Mouse (Mus musculus) layer of hippocampus, adult 9-11 months (tissue): Measurements from ENCODE around the gene Tfrc.
A peak's percentile ranks its signal among the peaks of the same experiment; 100 is the strongest.
"Not testable (repeated sequence)": the region's sequence is repeated elsewhere in the genome, so short reads cannot be mapped to it uniquely, and the experiment has no call there.

Source experiments
- DNase-seq: peaks from one replicate; pipeline ENCODE4 v3.0.0; 2022

Gene Tfrc

DNA sequence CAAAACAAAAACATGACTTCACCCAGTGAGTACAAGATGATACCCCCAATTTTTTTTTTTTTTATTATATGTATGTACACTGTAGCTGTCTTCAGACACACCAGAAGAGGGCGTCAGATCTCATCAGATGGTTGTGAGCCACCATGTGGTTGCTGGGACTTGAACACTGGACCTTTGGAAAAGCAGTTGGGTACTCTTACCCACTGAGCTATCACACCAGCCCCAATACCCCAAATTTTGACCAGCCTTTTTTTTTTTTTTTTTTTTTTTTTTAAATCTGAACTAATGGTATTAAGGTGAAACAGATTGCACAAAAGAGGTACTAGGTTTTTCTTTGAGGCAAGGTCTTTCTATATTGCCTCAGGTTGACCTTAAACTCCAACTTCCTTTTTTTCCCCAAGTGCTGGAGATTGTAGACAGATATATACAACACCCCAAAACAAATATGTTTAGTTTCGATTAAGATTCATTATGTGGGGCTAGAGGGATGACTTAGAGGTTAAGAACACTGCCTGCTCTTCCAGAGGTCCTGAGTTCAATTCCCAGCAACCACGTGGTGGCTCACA, 4.6 kb downstream of the Tfrc start:
- DNase-seq = no peak

DNA sequence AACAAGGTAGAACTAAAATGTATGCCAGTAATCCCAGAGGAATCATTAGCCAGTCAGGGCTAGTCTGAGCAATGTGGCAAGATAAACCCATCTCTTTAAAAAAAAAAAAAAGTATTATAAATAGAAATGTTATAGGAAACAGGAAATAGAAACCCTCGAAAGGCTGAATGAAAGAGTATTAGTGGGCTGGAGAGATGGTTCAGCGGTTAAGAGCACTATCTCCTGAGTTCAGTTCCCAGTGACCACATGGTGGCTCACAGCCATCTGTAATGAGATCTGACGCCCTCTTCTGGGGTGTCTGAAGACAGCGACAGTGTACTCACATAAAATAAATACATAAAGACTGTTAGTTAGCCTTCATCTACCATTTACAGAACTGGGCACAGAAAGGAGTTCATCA, 5.3 kb downstream of the Tfrc start:
- no peak for DNase-seq

DNA sequence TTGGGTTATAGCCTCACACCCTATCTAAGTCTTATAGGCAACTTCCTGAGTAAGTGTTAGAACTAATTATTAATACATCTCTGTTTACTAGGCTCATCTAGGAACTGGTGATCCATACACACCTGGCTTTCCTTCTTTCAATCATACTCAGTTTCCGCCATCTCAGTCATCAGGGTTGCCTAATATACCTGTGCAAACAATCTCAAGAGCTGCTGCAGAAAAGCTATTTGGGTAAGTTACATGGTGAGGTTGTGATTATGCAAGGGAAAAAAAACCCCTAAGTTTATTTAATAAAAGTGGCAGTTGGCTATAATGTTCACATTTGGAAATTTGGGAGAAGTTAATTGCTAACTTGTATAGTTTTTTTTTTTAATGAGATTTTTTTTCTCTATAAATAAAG, 10.2 kb downstream of the Tfrc start:
- no peak for DNase-seq

GRCm38 (mm10) chr16:32628140-32628539, 19.4 kb downstream of the Tfrc start:
- DNase-seq = no peak

DNA sequence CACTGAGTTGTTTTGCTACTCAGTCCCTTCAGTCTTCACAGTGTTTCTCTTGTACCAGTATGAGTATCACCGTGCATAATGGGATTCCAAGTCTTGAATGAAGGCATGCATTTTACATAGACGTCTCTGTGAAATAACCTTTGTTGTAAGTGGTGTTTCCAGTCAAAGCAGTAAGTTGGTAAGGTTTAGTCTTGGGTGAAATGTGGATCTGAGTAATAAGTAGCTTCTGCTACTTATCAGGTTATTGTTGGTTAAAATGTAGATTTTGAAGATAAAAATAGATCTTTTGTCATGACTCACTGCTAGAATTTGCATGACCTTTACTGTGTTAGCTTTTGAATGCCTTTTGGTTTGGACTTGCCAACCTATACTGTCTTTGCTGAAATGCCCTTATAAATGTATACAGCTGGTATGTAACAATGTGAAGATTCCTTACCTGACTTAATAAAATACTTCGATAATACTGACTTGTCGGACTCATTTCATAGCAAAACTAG, 23.7 kb downstream of the Tfrc start:
- DNase-seq = no peak

DNA sequence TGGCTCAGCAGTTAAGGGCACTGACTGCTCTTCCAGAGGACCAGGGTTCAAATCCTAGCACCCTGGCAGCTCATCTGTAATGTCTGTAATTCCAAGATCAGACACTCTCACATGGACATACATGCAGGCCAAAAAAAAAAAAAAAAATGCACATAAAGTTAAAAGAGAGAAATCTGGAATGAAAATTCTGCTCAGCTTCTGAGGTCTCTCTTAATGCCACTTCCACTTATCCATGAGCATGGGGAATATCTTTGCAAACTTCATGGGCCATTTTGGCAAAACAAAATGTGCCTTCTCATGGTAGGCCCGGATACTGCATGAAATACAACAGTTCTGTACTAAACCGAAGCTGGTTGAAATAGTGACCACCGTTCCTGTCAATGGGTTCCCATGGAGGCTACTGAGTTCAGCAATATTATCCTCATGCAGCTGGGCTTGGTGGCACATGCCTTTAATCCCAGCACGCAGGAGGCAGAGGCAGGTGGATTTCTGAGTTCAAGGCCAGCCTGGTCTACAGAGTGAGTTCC, 24.8 kb downstream of the Tfrc start:
- no peak for DNase-seq

GRCm38 (mm10) chr16:32634183-32634582, 25.5 kb downstream of the Tfrc start:
- no peak for DNase-seq

GRCm38 (mm10) chr16:32635314-32635713, 26.6 kb downstream of the Tfrc start:
- no peak for DNase-seq

DNA sequence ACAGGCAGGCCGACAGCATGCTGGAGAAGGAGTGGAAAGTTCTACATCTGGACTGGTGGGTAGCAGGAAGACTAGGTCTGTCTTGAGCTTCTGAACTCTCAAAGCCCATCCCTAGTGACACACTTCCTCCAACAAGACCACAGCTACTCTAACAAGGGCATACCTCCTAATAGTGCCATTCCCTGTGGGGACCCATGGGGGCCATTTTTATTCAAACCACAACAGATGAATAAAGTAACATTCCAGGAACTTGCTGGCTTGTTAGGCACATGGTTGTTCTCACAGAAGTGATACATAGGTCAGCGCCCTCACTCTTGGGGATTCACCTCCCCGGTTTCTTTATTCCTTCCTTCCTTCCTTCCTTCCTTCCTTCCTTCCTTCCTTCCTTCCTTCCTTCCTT, 27.6 kb downstream of the Tfrc start:
- no peak for DNase-seq

DNA sequence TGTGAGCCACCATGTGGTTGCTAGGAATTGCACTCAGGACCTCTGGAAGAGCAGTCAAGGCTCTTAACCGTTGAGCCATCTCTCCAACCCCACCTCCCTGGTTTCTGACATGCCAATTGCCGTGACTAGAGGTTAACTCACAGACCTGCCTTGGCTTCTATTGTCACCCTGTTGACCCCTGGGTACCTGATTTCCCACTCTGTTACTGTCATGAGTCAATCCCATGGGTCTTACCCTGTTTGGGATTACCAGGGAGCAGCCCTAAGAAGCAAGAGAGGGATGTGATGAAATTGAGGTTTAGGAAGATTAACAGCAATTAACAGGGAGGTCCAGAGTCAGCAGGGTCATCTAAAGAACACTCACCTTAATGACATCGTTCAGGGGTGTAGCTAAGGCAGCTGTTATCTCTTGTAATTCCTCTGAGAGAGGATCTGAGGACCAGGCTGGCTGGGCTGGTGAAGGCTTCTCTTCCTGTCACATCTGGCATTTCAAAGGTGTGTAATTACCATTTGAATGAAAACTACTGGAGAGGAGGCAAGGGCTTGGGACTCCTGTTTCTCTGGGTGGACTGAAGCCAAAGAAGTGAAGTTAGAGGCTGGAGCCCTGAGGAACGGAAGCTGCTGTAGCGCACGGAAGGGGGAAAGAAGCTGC, 28.3 kb downstream of the Tfrc start:
- DNase-seq = no peak

- peak; percentile 79 for DNase-seq
Measured at GRCm38 (mm10) chr16:32638476-32638875, 29.8 kb downstream of the Tfrc start.

GRCm38 (mm10) chr16:32640096-32640495, 31.4 kb downstream of the Tfrc start:
- no peak for DNase-seq

DNA sequence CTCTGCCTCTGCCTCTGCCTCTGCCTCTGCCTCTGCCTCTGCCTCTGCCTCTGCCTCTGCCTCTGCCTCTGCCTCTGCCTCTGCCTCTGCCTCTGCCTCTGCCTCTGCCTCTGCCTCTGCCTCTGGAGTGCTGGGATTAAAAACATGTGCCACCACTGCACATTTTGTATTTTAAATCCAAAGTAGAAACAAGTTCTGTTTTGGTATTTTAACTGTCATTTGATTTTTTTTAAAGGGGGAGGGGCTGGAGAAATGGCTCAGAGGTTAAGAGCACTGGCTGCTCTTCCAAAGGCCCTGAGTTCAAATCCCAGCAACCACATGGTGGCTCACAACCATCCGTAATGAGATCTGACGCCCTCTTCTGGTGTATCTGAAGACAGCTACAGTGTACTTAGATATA, 32.0 kb downstream of the Tfrc start:
- DNase-seq = not testable (repeated sequence)

DNA sequence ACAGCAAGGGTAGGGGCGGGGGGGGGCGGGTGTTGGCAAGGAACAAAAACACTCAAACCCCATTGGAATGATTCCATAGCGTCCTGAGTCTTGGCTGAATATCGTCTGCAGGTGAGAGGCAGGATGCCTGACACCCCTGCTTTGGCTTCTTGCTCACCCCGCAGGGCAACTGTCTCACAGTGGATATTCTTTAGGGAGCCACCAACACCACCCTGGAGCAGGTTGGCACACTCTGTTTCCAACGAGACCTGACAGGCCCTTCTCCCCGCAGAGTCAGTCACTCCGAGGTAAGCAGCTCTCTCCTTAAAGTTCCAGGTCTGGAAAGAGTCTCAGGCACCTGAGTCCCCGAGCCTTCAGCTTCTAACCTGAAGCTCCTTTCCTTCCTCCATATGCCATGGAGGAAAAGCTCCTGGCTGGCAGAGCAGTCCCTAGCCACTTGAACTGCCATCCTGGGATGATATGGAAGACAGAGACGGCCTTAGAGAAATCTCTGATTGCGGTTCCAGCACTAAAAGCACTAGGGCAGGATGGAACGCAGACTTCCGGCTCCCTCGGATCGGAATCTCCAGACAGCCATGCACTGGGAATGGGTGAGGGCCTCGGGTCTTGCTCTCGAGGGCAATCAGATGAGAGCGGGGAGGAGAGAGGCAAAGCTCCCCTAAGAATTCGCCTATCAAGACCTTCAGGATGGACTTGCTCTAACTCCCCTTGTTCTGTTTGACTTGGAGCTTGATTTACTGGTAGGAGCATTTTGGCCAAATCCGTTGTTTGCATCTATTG, 32.9 kb downstream of the Tfrc start:
- no peak for DNase-seq

DNA sequence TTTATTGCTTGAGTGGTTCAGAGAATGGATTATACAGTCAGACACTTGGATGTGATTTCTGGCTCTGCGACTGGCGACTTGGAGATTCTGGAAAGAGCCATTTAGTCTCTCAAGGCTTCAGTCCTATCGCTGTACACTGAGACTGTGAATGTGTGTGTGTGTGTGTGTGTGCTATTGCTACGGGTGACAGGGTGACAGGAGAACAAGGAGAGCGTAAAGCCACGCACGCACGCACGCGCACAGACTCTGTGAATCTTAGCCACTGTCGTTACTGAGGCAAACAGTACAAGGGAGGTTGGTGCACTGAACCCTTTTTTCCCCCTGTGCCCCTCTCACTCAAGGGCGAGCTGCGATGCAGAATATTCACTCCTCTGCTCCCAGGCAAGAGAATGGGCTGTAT, 33.6 kb downstream of the Tfrc start:
- DNase-seq = no peak

- peak; percentile 87 for DNase-seq
Measured at GRCm38 (mm10) chr16:32643661-32644061, 34.9 kb downstream of the Tfrc start, which contains the start of gene Tnk2. TSS of gene Tnk2 (plus strand) at chr16:32643874.

DNA sequence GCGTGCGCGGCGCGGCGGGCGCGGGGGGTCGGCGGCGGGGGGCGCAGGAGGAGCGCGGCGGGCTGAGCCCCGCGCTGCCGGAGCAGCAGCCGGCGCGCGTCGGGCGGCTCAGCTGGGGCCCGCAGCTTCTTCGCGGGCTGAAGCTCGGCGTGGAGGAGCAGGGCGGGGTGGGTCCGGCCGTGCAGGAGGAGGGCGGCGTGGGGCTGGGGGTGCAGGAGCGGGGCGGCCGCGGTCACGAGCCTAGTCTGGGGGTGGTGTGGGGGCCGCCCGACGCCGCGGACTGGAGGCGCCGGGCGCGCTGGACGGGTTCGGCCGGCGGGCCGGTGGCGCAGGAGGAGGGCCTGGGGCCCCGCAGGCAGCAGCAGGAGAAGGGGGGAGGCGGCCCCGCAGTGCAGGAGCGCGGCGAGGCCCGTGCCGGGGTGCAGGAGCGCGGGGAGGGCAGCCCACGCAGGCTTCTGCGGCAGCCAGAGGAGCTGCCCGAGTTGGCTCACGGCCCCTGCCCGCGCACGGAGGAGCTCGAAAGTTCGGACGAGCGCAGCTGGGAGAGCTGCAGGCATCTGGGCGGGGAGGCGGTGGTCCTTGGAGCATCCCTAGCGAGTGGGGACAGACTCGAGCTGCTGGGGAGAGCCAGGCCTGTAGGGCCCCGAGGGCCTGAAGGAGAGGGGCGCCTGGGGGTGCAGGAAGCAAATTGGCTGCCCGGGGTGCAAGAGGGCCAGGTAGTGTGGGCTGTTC, 35.5 kb downstream of the Tfrc start:
- DNase-seq = peak; percentile 49

DNA sequence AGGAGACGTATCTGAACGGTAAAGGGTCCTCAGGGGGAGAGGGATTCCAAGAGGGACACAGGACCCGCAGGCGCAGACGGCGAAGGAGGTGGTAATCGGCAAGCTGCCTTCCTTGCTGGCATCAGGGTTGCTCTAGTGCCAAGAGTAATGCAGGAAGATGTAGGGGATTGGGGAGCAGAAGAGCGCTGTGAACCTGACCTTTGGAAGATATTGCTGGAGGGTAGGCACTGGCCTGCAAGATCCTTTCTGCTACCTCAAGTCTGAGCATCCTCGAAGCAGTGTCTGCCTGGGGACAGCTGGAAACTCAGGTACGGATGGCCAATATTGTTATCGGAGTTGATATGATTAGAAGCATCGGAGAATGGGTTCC, 36.1 kb downstream of the Tfrc start:
- DNase-seq = no peak

GRCm38 (mm10) chr16:32645361-32645914, 36.7 kb downstream of the Tfrc start:
- DNase-seq = no peak

GRCm38 (mm10) chr16:32646014-32646413, 37.3 kb downstream of the Tfrc start:
- no peak for DNase-seq

- no peak for DNase-seq
Measured at GRCm38 (mm10) chr16:32647712-32648111, 39.0 kb downstream of the Tfrc start.

DNA sequence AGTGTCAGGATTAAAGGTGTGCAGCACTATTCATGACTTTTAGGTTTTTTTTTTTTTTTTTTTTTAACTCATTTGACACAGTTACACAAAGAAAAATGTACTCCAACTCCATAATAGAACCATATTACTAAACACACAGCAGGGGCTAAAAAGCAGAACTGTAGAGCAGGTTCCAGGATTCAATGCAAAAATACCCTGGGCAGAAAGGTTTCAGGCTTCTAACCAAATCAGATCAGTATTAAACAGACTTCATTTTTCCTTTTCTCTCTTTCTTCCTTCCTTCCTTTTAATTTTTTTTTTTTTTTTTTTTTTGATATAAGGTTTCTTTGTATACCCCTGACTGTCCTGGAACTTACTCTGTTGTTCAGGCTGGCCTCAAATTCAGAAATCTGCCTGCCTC, 41.7 kb downstream of the Tfrc start:
- DNase-seq = no peak
